Mouse (Mus musculus) kidney, embryonic 14.5 days (tissue): Measurements from ENCODE around the gene AI467606. TPM values are rescaled to one million over a fixed set of nuclear protein-coding genes. Genes with fewer than 3 reads are reported as not detected.
"Not testable (repeated sequence)": the region's sequence is repeated elsewhere in the genome, so short reads cannot be mapped to it uniquely, and the experiment has no call there.

Experiments
- ATAC-seq: fragments of 200-750 bp; cut with Nextera tagmentation; 2 replicates; pipeline ENCODE4 v1.8.0; 2017; ENCODE audit warnings: moderate number of reproducible peaks, mild to moderate bottlenecking, moderate TSS enrichment, moderate library complexity; ENCODE audit not compliant: low FRiP score, low TSS enrichment
- H3K27ac ChIP-seq: fragments of 300-500 bp; sonication (generic); 2 replicates; pipeline ENCODE4 v1.5.1; 2014; ENCODE audit warnings: low read depth, mild to moderate bottlenecking, low read length, moderate library complexity, mixed read lengths
- H3K27me3 ChIP-seq: fragments of 300-500 bp; sonication (generic); 2 replicates; pipeline ENCODE4 v1.6.1; 2014; ENCODE audit warnings: mild to moderate bottlenecking, low read length; ENCODE audit not compliant: control insufficient read depth, insufficient read depth
- H3K36me3 ChIP-seq: fragments of 300-500 bp; sonication (generic); 2 replicates; pipeline ENCODE4 v1.6.1; 2014; ENCODE audit warnings: low read length, mixed read lengths; ENCODE audit not compliant: control insufficient read depth, insufficient read depth
- H3K4me1 ChIP-seq: fragments of 300-500 bp; sonication (generic); 2 replicates; pipeline ENCODE4 v1.6.1; 2014; ENCODE audit warnings: low read length, mixed read lengths; ENCODE audit not compliant: control insufficient read depth, insufficient read depth
- H3K4me2 ChIP-seq: fragments of 300-500 bp; sonication (generic); replicated peaks from 2 replicates; pipeline ENCODE4 v1.6.1; 2014; ENCODE audit warnings: low read depth, mild to moderate bottlenecking, low read length
- H3K4me3 ChIP-seq: fragments of 300-500 bp; sonication (generic); 2 replicates; pipeline ENCODE4 v1.5.1; 2014; ENCODE audit warnings: mild to moderate bottlenecking, low read length
- H3K9ac ChIP-seq: fragments of 300-500 bp; sonication (generic); 2 replicates; pipeline ENCODE4 v1.6.1; 2014; ENCODE audit warnings: low read depth, mild to moderate bottlenecking, low read length, moderate library complexity
- H3K9me3 ChIP-seq: fragments of 300-500 bp; sonication (generic); 2 replicates; pipeline ENCODE4 v1.6.1; 2016; ENCODE audit warnings: low read length; ENCODE audit not compliant: control insufficient read depth
- WGBS: fragments of 180-500 bp; shearing (Covaris S2); extraction: QIAGEN DNeasy Blood & Tissue Kit; methylation state at CpG from one replicate; pipeline ENCODE4 v1.1.7; 2014; 5-methylcytosine and 5-hydroxymethylcytosine counted together
- polyA plus RNA-seq: library from polyadenylated mRNA; unstranded; fragments of >200 nt; fragmentation: Nextera tagmentation; extraction: Ambion mirVana; gene quantifications from 2 replicates; pipeline ENCODE4 v1.2.1, GENCODE M21; 2014

The AI467606 gene
- polyA plus RNA-seq, 1 experiment from 2014 or later = 3.5 TPM

- H3K36me3 ChIP-seq = no peaks in the 10 kb centered on the region
- no peak overlapping the region for H3K27ac ChIP-seq
- 0 out of 2 replicates have a peak, but pooled peaks cover 2% of the 10 kb centered on the region for H3K9me3 ChIP-seq
- no peaks in the 10 kb centered on the region for H3K4me1 ChIP-seq
- H3K27me3 ChIP-seq = no peaks in the 10 kb centered on the region
- H3K9ac ChIP-seq = no peak overlapping the region
- no peak for ATAC-seq
- 80% methylated on average over 3 of the region's 3 CpGs for WGBS
- no peak overlapping the region for H3K4me2 ChIP-seq
- no peak overlapping the region for H3K4me3 ChIP-seq
Observed at GRCm38 (mm10) chr7:127077692-127078091, 13.5 kb upstream of the AI467606 start.

GRCm38 (mm10) chr7:127080045-127080444 lies 11.1 kb upstream of the AI467606 start:
- Histone ChIP-seq H3K4me3 (no peak overlapping the region), H3K9ac (no peak overlapping the region; the same call in 1 of the 2 replicates), H3K36me3 (no peaks in the 10 kb centered on the region), H3K9me3 (0 out of 2 replicates have a peak, but pooled peaks cover 2% of the 10 kb centered on the region), H3K27me3 (no peaks in the 10 kb centered on the region), H3K4me2 (no peak overlapping the region), H3K27ac (no peak overlapping the region), H3K4me1 (no peaks in the 10 kb centered on the region)
- ATAC-seq = no peak
- WGBS = 59% methylated on average over 3 of the region's 3 CpGs

- H3K9ac ChIP-seq = no peak overlapping the region
- H3K4me3 ChIP-seq = no peak overlapping the region
- 84% methylated on average over 8 of the region's 8 CpGs for whole genome bisulfite sequencing
- no peak for ATAC-seq
- no peaks in the 10 kb centered on the region for H3K4me1 ChIP-seq
- H3K27ac ChIP-seq = no peak overlapping the region
- H3K36me3 ChIP-seq = no peaks in the 10 kb centered on the region
- H3K9me3 ChIP-seq = no peaks in the 10 kb centered on the region
- H3K27me3 ChIP-seq = no peaks in the 10 kb centered on the region
- no peak overlapping the region for H3K4me2 ChIP-seq
Observed at GRCm38 (mm10) chr7:127082271-127082670, 8.9 kb upstream of the AI467606 start.

- 62% methylated on average over 2 of the region's 2 CpGs for WGBS
- H3K36me3 ChIP-seq = no peaks in the 10 kb centered on the region
- H3K9me3 ChIP-seq = no peaks in the 10 kb centered on the region
- ATAC-seq = no peak
- H3K4me3 ChIP-seq = no peak overlapping the region
- H3K4me1 ChIP-seq = no peaks in the 10 kb centered on the region
- H3K9ac ChIP-seq = no peak overlapping the region
- no peaks in the 10 kb centered on the region for H3K27me3 ChIP-seq
- no peak overlapping the region for H3K27ac ChIP-seq
- H3K4me2 ChIP-seq = no peak overlapping the region
Observed at GRCm38 (mm10) chr7:127082995-127083394, 8.2 kb upstream of the AI467606 start.

GRCm38 (mm10) chr7:127083689-127084088 lies 7.5 kb upstream of the AI467606 start:
- Histone ChIP-seq H3K27me3 (no peaks in the 10 kb centered on the region), H3K9me3 (no peaks in the 10 kb centered on the region), H3K9ac (no peak overlapping the region), H3K27ac (no peak overlapping the region), H3K4me2 (no peak overlapping the region), H3K36me3 (no peaks in the 10 kb centered on the region), H3K4me3 (no peak overlapping the region), H3K4me1 (no peaks in the 10 kb centered on the region)
- WGBS = 80% methylated on average over 4 of the region's 4 CpGs
- ATAC-seq = no peak

GRCm38 (mm10) chr7:127084794-127085193 lies 6.4 kb upstream of the AI467606 start:
- H3K9ac ChIP-seq = no peak overlapping the region
- no peak overlapping the region for H3K27ac ChIP-seq
- no peak for ATAC-seq
- H3K27me3 ChIP-seq = no peaks in the 10 kb centered on the region
- WGBS = 87% methylated on average over 2 of the region's 2 CpGs
- no peak overlapping the region for H3K4me3 ChIP-seq
- no peaks in the 10 kb centered on the region for H3K4me1 ChIP-seq
- H3K4me2 ChIP-seq = no peak overlapping the region
- H3K9me3 ChIP-seq = no peaks in the 10 kb centered on the region
- no peaks in the 10 kb centered on the region for H3K36me3 ChIP-seq

- not testable (repeated sequence) for ATAC-seq, H3K9me3 ChIP-seq, H3K4me1 ChIP-seq, H3K27me3 ChIP-seq, H3K4me2 ChIP-seq, H3K9ac ChIP-seq, H3K27ac ChIP-seq, H3K36me3 ChIP-seq, H3K4me3 ChIP-seq
- 52% methylated on average over 6 of the region's 6 CpGs for WGBS
Observed at GRCm38 (mm10) chr7:127085751-127086150, 5.4 kb upstream of the AI467606 start.

GRCm38 (mm10) chr7:127087278-127088010 lies 3.7 kb upstream of the AI467606 start, which contains the start of gene Zg16:
TSS of gene Zg16 (minus strand) at chr7:127087328.
- H3K9me3 ChIP-seq, H3K27ac ChIP-seq, H3K4me1 ChIP-seq, H3K9ac ChIP-seq, H3K4me2 ChIP-seq, H3K36me3 ChIP-seq, H3K4me3 ChIP-seq, ATAC-seq, H3K27me3 ChIP-seq: not testable (repeated sequence)
- 75% methylated on average over 6 of the region's 6 CpGs for WGBS

GRCm38 (mm10) chr7:127088083-127088482 lies 3.1 kb upstream of the AI467606 start:
- Histone ChIP-seq H3K4me1 (0 out of 2 replicates have a peak, but pooled peaks cover 7% of the 10 kb centered on the region), H3K9ac (no peak overlapping the region), H3K4me3 (no peak overlapping the region), H3K36me3 (no peaks in the 10 kb centered on the region), H3K27me3 (no peaks in the 10 kb centered on the region), H3K27ac (no peak overlapping the region), H3K4me2 (no peak overlapping the region), H3K9me3 (no peaks in the 10 kb centered on the region)
- ATAC-seq = no peak
- WGBS = 82% methylated on average over 3 of the region's 3 CpGs
